Mouse (Mus musculus) kidney, postnatal 10 days (tissue): ENCODE measurements around the gene Abi3.
A peak's percentile ranks its signal among the peaks of the same experiment; 100 is the strongest.

Experiments
- DNase-seq: peaks from one replicate; pipeline ENCODE4 v3.0.0; 2021; ENCODE audit warnings: mixed read lengths

The Abi3 gene

GRCm38 (mm10) chr11:95838999-95839868 is 3.0 kb downstream of the Abi3 start:
- no peak for DNase-seq

GRCm38 (mm10) chr11:95838598-95838997 is 3.7 kb downstream of the Abi3 start:
- no peak for DNase-seq

GRCm38 (mm10) chr11:95837059-95837458 is 5.2 kb downstream of the Abi3 start, which contains the start of gene Gngt2:
TSS of gene Gngt2 (plus strand) at chr11:95837216.
- peak; percentile 96 for DNase-seq

GRCm38 (mm10) chr11:95836433-95836832 is 5.8 kb downstream of the Abi3 start:
- DNase-seq = no peak

- DNase-seq = no peak
These were observed 6.4 kb downstream of the Abi3 start for GRCm38 (mm10) chr11:95835832-95836231.

GRCm38 (mm10) chr11:95834742-95835710 is 7.2 kb downstream of the Abi3 start:
- no peak for DNase-seq

GRCm38 (mm10) chr11:95834143-95834667 is 8.1 kb downstream of the Abi3 start:
- peak; percentile 65 for DNase-seq

GRCm38 (mm10) chr11:95833631-95834142 is 8.6 kb downstream of the Abi3 start:
- no peak for DNase-seq

GRCm38 (mm10) chr11:95833006-95833570 is 9.2 kb downstream of the Abi3 start:
- no peak for DNase-seq

- DNase-seq = no peak
These were observed 9.9 kb downstream of the Abi3 start for GRCm38 (mm10) chr11:95832129-95833005.

GRCm38 (mm10) chr11:95831641-95832040 is 10.6 kb downstream of the Abi3 start:
- DNase-seq = no peak

- DNase-seq = no peak
These were observed 11.0 kb downstream of the Abi3 start for GRCm38 (mm10) chr11:95831276-95831619.

GRCm38 (mm10) chr11:95830411-95831275 is 11.6 kb downstream of the Abi3 start:
- no peak for DNase-seq

- DNase-seq = no peak
These were observed 12.7 kb downstream of the Abi3 start for GRCm38 (mm10) chr11:95829526-95830050.

GRCm38 (mm10) chr11:95828181-95828964 is 13.9 kb downstream of the Abi3 start:
- DNase-seq = no peak

- peak; percentile 87 for DNase-seq
These were observed 14.7 kb downstream of the Abi3 start for GRCm38 (mm10) chr11:95827464-95828085.

GRCm38 (mm10) chr11:95827168-95827447 is 15.2 kb downstream of the Abi3 start:
- no peak for DNase-seq

- no peak for DNase-seq
These were observed 15.7 kb downstream of the Abi3 start for GRCm38 (mm10) chr11:95826317-95827167.
